Mouse (Mus musculus): Measurements from ENCODE around the gene Fignl1.

The Fignl1 gene

GRCm38 (mm10) chr11:11824970-11825635, 16.3 kb upstream of the Fignl1 start:
- no peak for TF ChIP-seq GATA4 (IDR thresholded peaks at IDR 0.05; ENCODE audit: insufficient replicate concordance, low read length)

- TF ChIP-seq GATA4 (IDR thresholded peaks at IDR 0.05; ENCODE audit: insufficient replicate concordance, low read length), result no peak
Observed at GRCm38 (mm10) chr11:11823980-11824911, 15.5 kb upstream of the Fignl1 start.

GRCm38 (mm10) chr11:11822181-11823095, 13.7 kb upstream of the Fignl1 start:
- TF ChIP-seq GATA4 (IDR thresholded peaks at IDR 0.05; ENCODE audit: insufficient replicate concordance, low read length), result no peak

GRCm38 (mm10) chr11:11821387-11821975, 12.7 kb upstream of the Fignl1 start:
- TF ChIP-seq GATA4 (IDR thresholded peaks at IDR 0.05; ENCODE audit: insufficient replicate concordance, low read length), result no peak

- TF ChIP-seq GATA4 (IDR thresholded peaks at IDR 0.05; ENCODE audit: insufficient replicate concordance, low read length), result no peak
Observed at GRCm38 (mm10) chr11:11820737-11821136, 12.0 kb upstream of the Fignl1 start.

GRCm38 (mm10) chr11:11820251-11820650, 11.5 kb upstream of the Fignl1 start:
- no peak for TF ChIP-seq GATA4 (IDR thresholded peaks at IDR 0.05; ENCODE audit: insufficient replicate concordance, low read length)

- no peak for TF ChIP-seq GATA4 (IDR thresholded peaks at IDR 0.05; ENCODE audit: insufficient replicate concordance, low read length)
Observed at GRCm38 (mm10) chr11:11819206-11819605, 10.4 kb upstream of the Fignl1 start.

GRCm38 (mm10) chr11:11818797-11819196, 10.0 kb upstream of the Fignl1 start:
- no peak for TF ChIP-seq GATA4 (IDR thresholded peaks at IDR 0.05; ENCODE audit: insufficient replicate concordance, low read length)

GRCm38 (mm10) chr11:11815737-11816136, 7.0 kb upstream of the Fignl1 start:
- no peak for TF ChIP-seq GATA4 (IDR thresholded peaks at IDR 0.05; ENCODE audit: insufficient replicate concordance, low read length)

GRCm38 (mm10) chr11:11811906-11812480, 3.2 kb upstream of the Fignl1 start:
- TF ChIP-seq GATA4 (IDR thresholded peaks at IDR 0.05; ENCODE audit: insufficient replicate concordance, low read length), result no peak

GRCm38 (mm10) chr11:11809404-11810175, 828 bp upstream of the Fignl1 start:
- no peak for TF ChIP-seq GATA4 (IDR thresholded peaks at IDR 0.05; ENCODE audit: insufficient replicate concordance, low read length)

- TF ChIP-seq GATA4 (IDR thresholded peaks at IDR 0.05; ENCODE audit: insufficient replicate concordance, low read length), result no peak
Observed at GRCm38 (mm10) chr11:11808035-11808819, 535 bp downstream of the Fignl1 start.

GRCm38 (mm10) chr11:11805951-11806350, 2.8 kb downstream of the Fignl1 start:
- TF ChIP-seq GATA4 (IDR thresholded peaks at IDR 0.05; ENCODE audit: insufficient replicate concordance, low read length), result no peak
